Mouse (Mus musculus) T-helper 17 cell (primary cell): ENCODE measurements around the gene Ifnar2.

Experiments
- in situ Hi-C, 2 experiments: fragments of 300-600 bp; cut with MboI, MseI; formaldehyde crosslinking; loops; 1 replicate in 1 of 2; 2 replicates in 1 of 2; pipeline ENCODE4 v1.15.1; 2025; ENCODE audit warnings: high pct_unique_total_duplicates in 2 of 2

Ifnar2 gene

DNA sequence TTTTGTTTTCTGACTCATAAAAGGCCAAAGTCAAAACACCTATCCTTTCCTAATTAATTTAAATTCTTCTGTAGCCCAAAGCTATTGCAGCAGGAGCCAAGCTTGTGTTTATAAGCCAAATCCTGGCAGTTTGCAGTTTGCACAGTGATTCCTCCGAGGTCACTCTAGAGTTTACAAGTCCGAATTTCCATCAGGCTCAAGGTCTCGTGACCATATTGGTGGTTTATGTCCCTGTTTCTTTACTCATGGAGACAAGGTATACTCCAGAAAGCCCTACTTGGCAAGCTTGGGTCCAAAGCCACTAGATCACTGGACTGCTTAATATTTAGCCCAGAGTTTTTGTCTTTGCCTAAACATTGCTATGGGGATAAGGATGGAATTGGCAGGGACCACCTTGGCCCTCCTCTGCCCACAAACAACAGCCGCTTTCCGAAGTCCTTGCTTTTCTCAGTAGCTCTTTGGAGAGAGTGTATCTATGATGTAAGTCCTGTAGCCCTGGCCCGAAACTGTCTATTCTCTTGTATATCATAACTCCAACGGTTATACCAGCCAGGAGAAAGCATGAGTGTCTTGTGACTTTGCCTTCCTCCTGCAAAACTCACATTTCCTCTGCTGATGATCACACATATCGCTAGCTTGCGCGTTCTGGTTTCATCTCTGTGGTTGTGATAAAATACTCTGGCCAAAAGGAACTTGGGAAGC, 14.0 kb downstream of the Ifnar2 start:
- in situ Hi-C loops, result no loop called here

DNA sequence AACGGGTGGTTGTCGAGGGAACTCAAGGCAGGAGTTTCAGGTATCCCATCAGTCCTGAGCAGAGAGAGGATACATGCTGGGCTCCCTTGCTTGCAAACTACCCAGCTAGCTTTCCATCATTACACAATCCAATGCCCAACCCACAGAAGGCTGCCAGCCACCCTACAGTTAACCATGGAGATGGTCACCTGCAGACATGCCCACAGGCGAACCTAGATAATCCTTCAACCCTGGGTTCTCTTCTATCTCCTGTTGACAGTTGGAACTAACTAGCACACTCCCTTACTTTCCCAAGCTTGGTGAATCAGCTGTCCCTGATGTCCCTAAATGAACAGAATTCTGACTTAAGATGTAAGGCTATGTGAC, 14.5 kb downstream of the Ifnar2 start:
- in situ Hi-C loops, result no loop called here

DNA sequence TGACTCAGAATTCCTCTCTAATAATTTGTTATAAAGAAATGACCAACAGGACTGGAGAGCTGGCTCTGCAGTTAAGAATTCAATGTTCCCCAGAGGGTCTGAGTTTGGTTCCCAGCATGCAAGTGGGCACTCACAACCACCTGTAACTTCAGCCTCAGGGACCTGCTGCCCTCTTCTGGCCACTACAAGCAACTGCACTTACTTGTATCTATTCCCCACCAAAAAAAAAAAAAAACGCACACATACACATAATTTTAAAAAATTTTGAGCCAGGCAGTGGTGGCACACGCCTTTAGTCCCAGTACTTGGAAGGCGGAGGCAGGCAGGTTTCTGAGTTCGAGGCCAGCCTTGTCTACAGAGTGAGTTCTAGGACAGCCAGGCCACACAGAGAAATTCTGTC, 17.5 kb downstream of the Ifnar2 start:
- in situ Hi-C loops, result no loop called here

DNA sequence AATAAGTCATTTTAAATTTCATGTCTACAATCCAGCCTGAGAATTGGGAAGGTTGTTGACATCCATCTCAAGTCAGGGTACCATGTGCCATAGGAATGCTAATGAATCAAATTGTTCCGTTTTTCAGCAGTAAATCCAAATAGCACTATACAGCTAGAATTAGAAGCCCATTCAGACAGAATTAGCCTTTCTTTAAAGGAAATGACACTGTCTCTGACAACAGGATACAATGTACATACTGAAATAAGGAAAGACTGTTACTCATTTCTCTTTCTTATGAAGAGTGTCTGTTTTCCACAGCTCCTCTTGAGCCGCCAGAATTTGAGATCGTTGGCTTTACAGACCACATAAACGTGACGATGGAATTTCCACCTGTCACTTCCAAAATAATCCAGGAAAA, 18.8 kb downstream of the Ifnar2 start, which contains the start of gene Gm21970:
Gene Gm21970, plus strand, starts transcription at position 301 of the 400 bp plus-strand sequence.
- in situ Hi-C loops, result no loop called here

DNA sequence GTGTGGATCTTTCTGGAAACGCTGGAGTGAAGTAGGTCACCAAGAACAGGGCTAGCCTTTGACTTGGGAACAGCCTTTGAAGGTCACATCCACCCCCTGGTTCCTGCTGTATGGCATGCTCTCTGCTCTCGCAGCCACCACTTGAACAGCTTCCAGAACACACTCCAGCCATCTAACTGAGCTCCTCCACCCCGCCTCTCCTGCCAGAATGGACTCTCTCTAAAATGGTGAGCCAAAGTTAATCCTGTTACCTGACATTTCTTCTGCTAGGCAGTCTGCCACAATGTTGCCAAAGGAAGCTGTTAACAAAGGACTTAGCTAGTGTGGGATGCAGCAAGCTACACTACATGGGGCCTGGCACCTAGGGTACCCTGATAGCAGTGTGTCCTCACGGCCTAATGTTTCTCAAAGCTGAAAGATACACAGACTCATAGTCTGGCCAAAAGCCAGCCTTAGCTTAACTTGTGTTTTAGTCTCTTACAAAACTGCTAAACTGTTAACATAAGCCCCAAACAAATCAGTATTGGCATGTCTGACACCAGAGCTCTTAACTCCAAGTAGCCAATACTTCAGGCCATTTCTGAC, 22.3 kb downstream of the Ifnar2 start:
- in situ Hi-C loops, result loop anchor here in 1 of 2 experiments (5.0 kb wide), 1 partner anchor 33 kb away; no protein-coding TSS in a partner anchor

DNA sequence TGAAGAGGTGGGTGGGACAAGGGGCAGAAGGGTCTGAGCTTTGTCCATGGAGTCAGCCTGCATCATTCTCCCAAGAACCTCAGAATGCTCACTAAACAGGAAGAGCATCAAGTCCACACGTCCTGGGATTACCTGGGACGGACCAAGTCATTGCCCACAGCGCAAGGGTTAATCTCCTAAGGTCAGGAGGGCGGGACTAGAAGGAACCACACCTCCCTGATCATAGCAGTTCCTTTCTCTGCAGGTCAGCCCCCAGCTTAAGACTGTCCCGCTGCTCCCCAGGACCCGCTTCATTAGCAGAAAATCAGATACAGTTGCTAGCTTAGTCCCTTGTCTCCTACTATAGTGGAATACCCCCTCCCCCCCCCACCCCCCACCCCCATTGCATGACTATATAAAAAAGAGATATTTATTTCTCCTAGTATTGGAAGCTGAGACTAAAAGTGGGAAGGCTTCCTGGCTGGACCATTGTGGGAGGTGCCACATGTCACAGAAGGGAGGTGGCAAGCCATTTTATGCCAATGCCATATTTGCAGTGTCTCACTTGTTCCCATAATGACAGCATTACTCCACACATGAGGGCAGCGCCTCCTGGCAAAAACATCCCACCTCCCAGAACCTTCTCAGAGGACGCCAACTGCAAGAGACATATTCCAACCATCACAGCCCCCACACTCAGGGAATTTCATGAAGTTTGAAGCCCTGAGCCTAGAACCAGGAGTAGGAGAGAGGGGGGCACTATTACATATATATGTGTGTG, 23.2 kb downstream of the Ifnar2 start:
- in situ Hi-C loops, result loop anchor here in 1 of 2 experiments (5.0 kb wide), 1 partner anchor 34 kb away; no protein-coding TSS in a partner anchor

DNA sequence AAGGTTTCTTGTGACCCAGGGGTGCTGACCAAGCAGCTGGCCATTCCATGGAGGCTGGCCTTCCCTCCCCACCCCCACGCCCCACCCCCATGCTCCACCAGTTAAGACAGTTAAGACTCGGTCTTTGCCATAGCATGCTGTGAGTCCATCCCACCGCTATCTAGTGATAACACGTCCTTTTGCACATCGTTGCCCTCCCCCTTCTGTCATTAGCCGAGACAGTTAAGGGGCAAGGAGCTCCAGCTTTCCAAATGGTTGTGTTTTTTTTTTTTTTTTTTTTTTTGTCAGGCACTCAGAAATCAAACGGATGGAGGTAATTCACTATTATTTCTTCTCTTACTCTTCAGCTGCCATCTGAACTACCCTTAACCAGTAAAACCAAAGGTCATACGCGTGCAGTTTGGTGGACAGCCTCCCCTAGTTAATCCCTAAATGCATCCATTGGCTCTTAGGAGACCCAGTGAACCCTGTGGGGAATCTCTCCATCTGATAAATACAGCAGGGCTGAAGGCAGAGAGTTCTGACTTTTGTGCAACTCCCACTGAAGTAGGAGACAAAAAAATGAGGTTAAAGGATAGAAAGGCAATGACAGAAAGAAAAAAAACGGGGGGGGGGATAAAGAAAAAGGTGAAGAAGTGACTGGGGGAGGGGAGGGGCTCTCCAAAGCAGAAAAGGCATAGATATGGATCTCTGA, 24.4 kb downstream of the Ifnar2 start:
- in situ Hi-C loops, result loop anchor here in 1 of 2 experiments (5.0 kb wide), 1 partner anchor 35 kb away; no protein-coding TSS in a partner anchor

DNA sequence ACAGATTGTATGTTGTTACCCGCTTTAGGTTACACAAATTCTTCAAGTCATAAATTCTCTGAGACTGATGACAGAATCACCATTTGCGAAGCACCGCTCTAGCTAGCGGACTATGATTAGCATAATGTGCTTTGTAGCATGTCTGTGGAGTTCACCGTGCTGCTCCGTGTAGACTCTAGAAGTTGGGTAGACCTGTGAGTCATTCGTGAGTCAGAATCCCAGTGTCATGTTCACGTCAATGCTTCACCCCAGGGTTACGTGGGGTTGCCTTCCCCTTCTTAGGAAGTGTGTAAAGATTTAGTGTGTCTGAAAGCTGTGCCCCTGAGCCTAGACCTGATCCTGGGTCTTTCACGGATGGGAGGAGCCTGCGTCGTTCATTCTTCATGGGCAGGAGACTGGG, 25.4 kb downstream of the Ifnar2 start:
- in situ Hi-C loops, result loop anchor here in 1 of 2 experiments (5.0 kb wide), 1 partner anchor 36 kb away; no protein-coding TSS in a partner anchor

DNA sequence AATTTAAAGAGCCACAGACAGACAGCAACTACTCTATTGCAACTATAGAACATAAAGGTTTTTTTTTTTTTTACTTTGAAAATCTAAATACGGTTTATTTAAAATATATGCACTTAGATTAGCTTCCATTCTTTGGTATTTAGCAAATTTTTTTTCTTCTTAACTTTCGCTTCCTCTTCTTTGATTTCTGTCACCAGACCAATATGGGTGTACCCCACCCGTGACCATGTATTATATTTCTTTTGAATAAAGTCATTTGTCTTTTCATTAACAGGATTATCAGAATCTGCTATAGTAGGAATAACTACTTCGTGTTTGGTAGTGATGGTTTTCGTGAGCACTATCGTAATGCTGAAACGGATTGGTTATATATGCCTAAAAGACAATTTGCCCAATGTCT, 26.4 kb downstream of the Ifnar2 start:
- in situ Hi-C loops, result loop anchor here in 1 of 2 experiments (5.0 kb wide), 1 partner anchor 37 kb away; no protein-coding TSS in a partner anchor

DNA sequence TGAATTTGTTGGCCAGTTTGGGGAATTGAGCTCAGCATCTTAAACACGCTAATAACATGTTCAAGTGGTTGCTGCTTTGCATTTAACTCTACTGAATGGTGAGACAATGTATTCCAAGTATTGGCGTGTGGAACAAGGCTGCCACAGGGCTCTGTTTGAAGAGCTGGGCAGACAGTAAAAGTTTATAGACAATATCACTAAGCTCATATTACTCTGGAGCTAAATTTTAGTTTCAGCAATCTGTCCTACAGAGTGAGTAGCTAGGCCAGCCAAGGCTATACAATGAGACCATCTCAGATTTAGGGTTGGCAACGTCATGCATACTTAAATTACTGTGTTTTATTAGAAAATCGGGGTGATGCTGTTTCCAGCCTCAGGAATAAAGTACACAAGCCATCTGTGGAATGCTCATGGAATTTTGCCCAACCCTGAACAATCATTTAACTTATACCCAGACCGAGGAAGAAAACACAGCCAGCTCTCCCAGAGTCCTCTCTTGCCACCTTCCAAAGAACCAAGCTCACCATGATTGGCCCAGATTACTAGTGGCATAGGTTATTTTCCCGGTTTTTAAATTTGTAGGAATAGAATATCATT, 29.1 kb downstream of the Ifnar2 start:
- in situ Hi-C loops, result no loop called here

DNA sequence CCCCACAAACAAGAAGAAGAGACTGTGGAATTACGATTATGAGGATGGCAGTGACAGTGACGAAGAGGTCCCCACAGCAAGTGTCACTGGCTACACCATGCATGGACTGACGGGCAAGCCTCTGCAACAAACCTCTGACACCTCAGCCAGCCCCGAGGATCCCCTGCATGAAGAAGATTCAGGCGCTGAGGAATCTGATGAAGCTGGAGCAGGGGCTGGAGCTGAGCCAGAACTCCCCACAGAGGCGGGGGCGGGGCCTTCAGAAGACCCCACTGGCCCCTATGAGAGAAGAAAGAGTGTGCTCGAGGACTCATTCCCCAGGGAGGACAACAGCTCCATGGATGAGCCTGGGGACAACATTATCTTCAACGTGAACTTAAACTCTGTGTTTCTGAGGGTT, 31.2 kb downstream of the Ifnar2 start:
- in situ Hi-C loops, result no loop called here

DNA sequence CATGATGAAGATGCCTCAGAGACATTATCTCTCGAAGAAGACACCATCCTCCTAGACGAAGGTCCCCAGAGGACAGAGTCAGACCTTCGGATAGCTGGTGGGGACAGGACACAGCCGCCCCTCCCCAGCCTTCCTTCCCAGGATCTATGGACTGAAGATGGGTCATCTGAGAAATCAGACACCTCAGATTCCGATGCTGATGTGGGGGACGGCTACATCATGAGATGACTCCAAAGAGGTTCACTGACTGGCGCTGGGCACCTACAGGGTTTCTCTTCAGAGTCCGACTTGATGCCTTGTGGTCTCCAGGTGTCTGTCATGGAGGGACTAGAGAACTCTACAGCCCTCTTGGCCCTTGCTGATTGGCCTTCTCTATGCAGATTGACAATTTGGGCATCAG, 31.6 kb downstream of the Ifnar2 start:
- in situ Hi-C loops, result no loop called here

DNA sequence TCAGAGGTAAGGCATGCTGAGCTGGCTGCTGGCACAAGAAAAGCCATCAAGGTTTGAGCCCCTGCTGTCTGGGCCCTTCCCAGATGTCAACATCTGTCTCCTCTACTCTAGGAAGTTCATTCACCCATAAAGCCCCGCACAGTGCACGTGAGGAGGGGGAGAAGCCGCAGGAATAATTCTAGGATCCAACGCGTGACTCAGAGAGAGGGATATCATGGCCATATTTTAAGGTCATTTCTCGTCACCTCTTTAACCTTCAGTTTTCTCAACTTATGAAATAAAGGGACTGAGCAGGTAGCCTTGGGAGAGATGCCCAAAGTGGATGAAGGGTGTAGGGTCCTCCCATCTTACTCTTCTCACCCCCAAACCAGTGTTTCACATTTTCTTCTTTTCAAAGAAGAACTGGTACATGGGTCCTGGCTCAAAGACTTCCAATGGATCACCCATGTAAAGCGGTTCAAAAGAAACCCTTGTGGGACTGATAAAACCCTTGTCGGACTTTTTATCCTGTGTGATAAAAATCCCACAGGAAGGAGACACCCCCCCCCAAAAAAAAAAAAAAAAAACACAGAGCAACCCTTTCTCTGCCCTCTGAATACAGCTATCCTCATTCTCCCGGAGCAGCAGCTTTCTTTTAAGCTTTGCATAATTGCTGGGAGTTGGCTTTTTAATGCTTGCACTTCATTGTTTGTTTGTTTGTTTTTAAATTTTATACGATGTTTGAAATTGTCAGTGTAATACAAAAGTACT, 32.4 kb downstream of the Ifnar2 start:
- in situ Hi-C loops, result no loop called here

DNA sequence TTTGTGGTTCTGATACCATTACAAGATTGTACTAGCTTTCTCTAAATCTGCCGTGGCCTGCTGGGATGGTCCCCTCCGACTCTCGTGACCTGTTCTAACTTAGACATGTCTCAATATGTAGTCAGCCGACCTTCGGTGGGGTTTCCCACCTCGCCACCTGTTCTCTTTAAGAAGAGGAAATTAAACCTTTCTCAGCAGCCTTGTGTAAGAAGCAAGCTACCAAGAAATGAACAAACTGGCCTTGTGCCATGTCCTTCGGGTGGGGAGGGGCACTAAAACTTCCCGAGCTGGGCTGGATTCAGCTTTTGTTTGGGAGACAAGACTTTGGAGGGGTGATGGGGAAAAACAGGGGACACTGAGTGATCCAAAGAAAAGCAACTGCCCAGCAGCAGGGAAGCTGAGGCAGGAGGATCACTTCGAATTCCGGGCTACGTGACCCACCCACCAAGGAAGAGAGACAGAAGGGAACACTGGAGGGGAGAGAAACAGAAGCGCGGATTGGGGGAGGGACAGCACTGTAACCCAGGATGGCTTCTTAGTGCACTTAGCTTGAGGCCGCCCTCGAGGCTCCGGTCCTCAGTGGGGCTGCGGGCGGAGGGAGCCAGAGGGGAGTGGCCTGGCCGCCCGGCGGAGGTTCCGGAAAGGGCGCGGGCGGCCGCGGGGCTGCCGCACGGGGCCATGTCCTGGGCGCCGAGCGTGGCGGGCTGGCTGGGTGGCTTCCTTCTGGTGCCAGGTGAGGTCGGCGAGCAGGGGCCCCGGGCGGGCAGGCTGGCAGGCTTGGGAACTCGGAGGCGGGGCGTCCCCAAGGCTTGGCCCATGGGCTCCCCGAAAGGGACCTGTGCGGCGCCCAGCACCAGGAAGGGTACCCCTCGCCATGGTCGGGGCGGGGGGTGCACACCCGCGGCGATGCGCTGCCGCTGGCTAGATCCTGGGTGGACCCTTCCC, 33.3 kb downstream of the Ifnar2 start, which contains the start of gene Il10rb:
Gene Il10rb, plus strand, starts transcription at position 525 of the 945 bp plus-strand sequence.
- in situ Hi-C loops, result no loop called here

DNA sequence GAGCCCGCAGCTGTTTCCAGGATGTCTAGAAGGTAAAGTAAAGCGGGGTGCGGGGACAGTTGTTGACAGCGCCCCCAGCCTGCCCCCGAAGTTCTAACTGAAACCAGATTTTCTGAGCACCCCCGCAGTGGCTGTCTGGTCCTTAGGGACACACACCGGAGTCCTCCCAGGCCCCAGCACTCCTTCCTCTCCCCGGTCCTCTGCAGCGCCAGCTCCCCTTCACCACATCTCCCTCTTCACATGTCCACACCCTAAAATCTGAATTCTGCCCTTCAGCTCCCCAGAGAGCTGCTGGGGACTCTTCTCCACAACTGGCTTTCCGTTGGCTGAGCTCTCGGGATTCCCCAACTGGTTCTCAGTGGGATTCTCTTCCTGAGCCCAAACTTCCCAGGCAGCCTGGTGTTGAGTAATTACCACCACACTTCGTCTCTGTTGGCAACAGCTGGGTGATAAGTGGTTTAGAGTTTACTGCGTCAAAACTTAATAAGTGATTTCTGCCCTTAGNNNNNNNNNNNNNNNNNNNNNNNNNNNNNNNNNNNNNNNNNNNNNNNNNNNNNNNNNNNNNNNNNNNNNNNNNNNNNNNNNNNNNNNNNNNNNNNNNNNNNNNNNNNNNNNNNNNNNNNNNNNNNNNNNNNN, 34.1 kb downstream of the Ifnar2 start:
- in situ Hi-C loops, result no loop called here

DNA sequence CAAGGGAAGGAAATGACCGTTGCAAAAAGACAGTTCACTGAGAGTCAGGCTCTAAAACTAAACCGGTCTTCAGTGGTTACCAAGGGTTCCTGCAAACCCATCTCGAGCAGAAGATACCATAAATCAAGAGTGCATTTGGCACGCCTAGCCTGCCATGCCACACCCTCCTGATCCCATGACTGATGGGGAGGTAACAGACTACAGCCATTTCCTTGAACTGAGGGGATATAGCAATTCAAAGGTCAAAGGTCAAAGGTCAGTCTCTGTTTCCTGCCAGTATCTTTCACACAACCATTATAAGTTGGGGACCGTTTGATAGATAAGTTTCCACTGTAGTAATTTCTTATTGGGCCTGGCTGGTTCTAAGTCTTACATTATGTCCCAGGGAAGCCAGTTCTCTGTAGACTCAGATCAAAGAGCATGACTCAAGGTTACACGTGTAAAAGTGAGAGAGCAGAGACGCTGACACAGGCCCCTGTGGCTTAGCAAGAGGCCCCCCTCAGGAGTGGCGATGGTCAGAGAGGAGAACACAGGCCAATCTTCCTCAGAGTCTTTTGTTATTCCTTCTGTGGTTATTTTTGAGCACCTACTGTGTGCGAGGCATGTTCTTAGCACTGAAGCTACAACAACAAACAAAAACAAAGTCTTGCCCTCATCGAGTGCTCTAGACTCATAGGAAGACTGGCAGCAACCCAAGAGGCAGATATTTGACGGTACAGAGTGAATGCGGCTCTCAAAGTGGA, 40.7 kb downstream of the Ifnar2 start:
- in situ Hi-C loops, result loop anchor here in 1 of 2 experiments (5.0 kb wide), 1 partner anchor 34 kb away; no protein-coding TSS in a partner anchor

DNA sequence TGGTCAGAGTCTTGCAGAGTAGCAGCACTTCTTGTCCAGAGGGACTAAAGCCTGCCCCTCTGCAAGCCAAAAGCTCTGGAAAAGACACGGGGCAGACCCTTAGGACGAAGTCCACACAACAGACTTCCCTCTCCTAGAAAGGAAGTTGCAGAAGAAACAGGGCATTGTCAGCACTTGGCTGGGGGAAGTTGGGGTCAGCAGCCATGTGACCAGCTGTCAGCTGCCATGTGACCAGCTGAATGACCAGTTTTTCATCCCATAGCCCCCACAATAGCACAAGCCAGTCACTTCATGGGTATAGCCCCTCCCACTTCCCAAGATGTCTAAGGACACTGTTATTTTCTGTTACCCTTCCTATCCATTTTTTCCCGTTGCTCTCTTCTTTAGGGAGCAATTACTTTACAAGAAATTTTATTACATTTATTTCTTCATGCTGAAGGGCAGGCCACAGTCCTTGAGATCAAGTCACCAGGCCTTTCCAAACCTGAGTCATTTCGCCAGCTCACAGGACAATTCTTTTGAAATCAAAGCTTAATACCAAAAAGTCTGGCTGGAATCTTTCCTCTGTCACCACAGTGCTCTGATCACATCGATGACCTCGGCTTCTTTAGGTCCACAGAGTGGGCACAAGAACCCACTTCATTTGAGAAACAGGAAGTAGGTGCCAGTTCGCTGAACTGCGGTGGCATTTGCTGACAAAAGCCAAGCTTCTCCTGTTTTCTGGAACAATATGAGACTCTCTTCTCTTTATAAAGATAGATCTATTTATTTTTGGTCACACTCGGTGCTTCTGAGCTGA, 43.0 kb downstream of the Ifnar2 start:
- in situ Hi-C loops, result no loop called here
